Mouse (Mus musculus) hindbrain, embryonic 11.5 days (tissue): ENCODE measurements around the gene Dync2h1. TPM values are rescaled to one million over a fixed set of nuclear protein-coding genes. Genes with fewer than 3 reads are reported as not detected.

ENCODE experiments used
- ATAC-seq: fragments of 200-750 bp; cut with Nextera tagmentation; 2 replicates; pipeline ENCODE4 v1.8.0; 2017; ENCODE audit warnings: mild to moderate bottlenecking, moderate TSS enrichment, moderate library complexity; ENCODE audit not compliant: low FRiP score
- DNase-seq: peaks from one replicate; pipeline ENCODE4 v3.0.0-alpha.2; 2015; ENCODE audit warnings: low spot score
- H3K27ac ChIP-seq: fragments of 300-500 bp; sonication (generic); 2 replicates; pipeline ENCODE4 v1.5.1; 2014; ENCODE audit warnings: mild to moderate bottlenecking, low read depth, low read length
- H3K27me3 ChIP-seq: fragments of 300-500 bp; sonication (generic); 2 replicates; pipeline ENCODE4 v1.6.1; 2014; ENCODE audit warnings: mild to moderate bottlenecking, low read length, moderate library complexity, mixed read lengths; ENCODE audit not compliant: control insufficient read depth, insufficient read depth
- H3K36me3 ChIP-seq: fragments of 300-500 bp; sonication (generic); 2 replicates; pipeline ENCODE4 v1.6.1; 2014; ENCODE audit warnings: mild to moderate bottlenecking, low read length, moderate library complexity, mixed read lengths; ENCODE audit not compliant: control insufficient read depth, insufficient read depth
- H3K4me1 ChIP-seq: fragments of 300-500 bp; sonication (generic); replicated peaks from 2 replicates; pipeline ENCODE4 v1.6.1; 2014; ENCODE audit warnings: low read length, mixed read lengths; ENCODE audit not compliant: control insufficient read depth, insufficient read depth
- H3K4me2 ChIP-seq: fragments of 300-500 bp; sonication (generic); replicated peaks from 2 replicates; pipeline ENCODE4 v1.6.1; 2014; ENCODE audit warnings: mild to moderate bottlenecking, low read depth, low read length
- H3K4me3 ChIP-seq: fragments of 300-500 bp; sonication (generic); 2 replicates; pipeline ENCODE4 v1.5.1; 2014; ENCODE audit warnings: low read depth, low read length
- H3K9ac ChIP-seq: fragments of 300-500 bp; sonication (generic); 2 replicates; pipeline ENCODE4 v1.6.1; 2014; ENCODE audit warnings: low read depth, low read length
- H3K9me3 ChIP-seq: fragments of 300-500 bp; sonication (generic); 2 replicates; pipeline ENCODE4 v1.6.1; 2016; ENCODE audit warnings: low read length; ENCODE audit not compliant: control insufficient read depth
- WGBS: fragments of 180-500 bp; shearing (Covaris S2); extraction: QIAGEN DNeasy Blood & Tissue Kit; methylation state at CpG from one replicate; pipeline ENCODE4 v1.1.7; 2014; 5-methylcytosine and 5-hydroxymethylcytosine counted together
- polyA plus RNA-seq: library from polyadenylated mRNA; unstranded; fragments of >200 nt; fragmentation: Nextera tagmentation; extraction: Ambion mirVana; gene quantifications from 2 replicates; pipeline ENCODE4 v1.2.1, GENCODE M21; 2014

The Dync2h1 gene
- polyA plus RNA-seq, 1 experiment from 2014 or later = 29.2 TPM

GRCm38 (mm10) chr9:6901620-6902019, 282.6 kb downstream of the Dync2h1 start:
- ATAC-seq (no peak), DNase-seq (no peak)
- H3K9me3 ChIP-seq = no peaks in the 10 kb centered on the region
- 97% methylated on average over 1 of the region's 1 CpGs for WGBS
- H3K4me1 ChIP-seq = no peaks in the 10 kb centered on the region
- no peak overlapping the region for H3K9ac ChIP-seq
- H3K27me3 ChIP-seq = no peaks in the 10 kb centered on the region
- H3K4me2 ChIP-seq = no peak overlapping the region
- H3K4me3 ChIP-seq = no peak overlapping the region
- no peaks in the 10 kb centered on the region for H3K36me3 ChIP-seq
- no peak overlapping the region for H3K27ac ChIP-seq

GRCm38 (mm10) chr9:6891331-6891730, 292.9 kb downstream of the Dync2h1 start:
- Histone ChIP-seq H3K36me3 (no peaks in the 10 kb centered on the region), H3K27ac (no peak overlapping the region), H3K9ac (no peak overlapping the region), H3K4me3 (no peak overlapping the region), H3K4me1 (no peaks in the 10 kb centered on the region), H3K27me3 (no peaks in the 10 kb centered on the region), H3K9me3 (no peaks in the 10 kb centered on the region), H3K4me2 (no peak overlapping the region)
- no peak for DNase-seq
- no peak for ATAC-seq

- 87% methylated on average over 1 of the region's 1 CpGs for WGBS
- Histone ChIP-seq H3K4me2 (no peak overlapping the region), H3K9ac (no peak overlapping the region), H3K27me3 (no peaks in the 10 kb centered on the region), H3K36me3 (no peaks in the 10 kb centered on the region), H3K4me1 (no peaks in the 10 kb centered on the region), H3K9me3 (no peaks in the 10 kb centered on the region), H3K27ac (no peak overlapping the region), H3K4me3 (no peak overlapping the region)
- no peak for DNase-seq
- ATAC-seq = no peak
Observed at GRCm38 (mm10) chr9:6881187-6881984, 302.9 kb downstream of the Dync2h1 start.

Other genes with a start within 250 kb of the Dync2h1 start
- 147 and 150 TPM in 2 replicates for gene Dcun1d5, start 74 bp upstream of the Dync2h1 start, polyA plus RNA-seq
- not detected in 2 replicates for gene Mmp13, start 88.1 kb upstream of the Dync2h1 start, polyA plus RNA-seq
- gene Mmp12, start 159.9 kb upstream of the Dync2h1 start, polyA plus RNA-seq = not detected in 2 replicates
- gene Mmp1b, start 203.6 kb upstream of the Dync2h1 start, polyA plus RNA-seq = not detected in 2 replicates